Mouse (Mus musculus): ENCODE results near the gene Bcl2l13. TPM values are rescaled to one million over a fixed set of nuclear protein-coding genes. Genes with fewer than 3 reads are reported as not detected.
"Not testable (repeated sequence)": the region's sequence is repeated elsewhere in the genome, so short reads cannot be mapped to it uniquely, and the experiment has no call there.

The Bcl2l13 gene
- polyA plus RNA-seq, 1 experiment from 2014 or later: 26.8 TPM

GRCm38 (mm10) chr6:120916972-120917881, 81.2 kb downstream of the Bcl2l13 start:
- H3K9me3 ChIP-seq; ATAC-seq (ENCODE audit: insufficient read depth, low FRiP score, low read depth); H3K9ac ChIP-seq; H3K36me3 ChIP-seq; H3K27ac ChIP-seq; H3K27me3 ChIP-seq (replicated peaks): not testable (repeated sequence)
- Histone ChIP-seq H3K4me1 (0 out of 2 replicates have a peak, but pooled peaks cover 11% of the 10 kb centered on the region), H3K4me3 (replicated peaks) (peak overlapping the region; percentile 58), H3K4me2 (peak overlapping the region; percentile 96)
- 19% methylated on average over 11 of the region's 14 CpGs for WGBS

GRCm38 (mm10) chr6:120917975-120918374, 82.0 kb downstream of the Bcl2l13 start:
- no peak overlapping the region for H3K27ac ChIP-seq
- no peaks in the 10 kb centered on the region for H3K9me3 ChIP-seq
- H3K9ac ChIP-seq: no peak overlapping the region
- H3K27me3 ChIP-seq (replicated peaks): no peaks in the 10 kb centered on the region
- WGBS: 50% methylated on average over 3 of the region's 3 CpGs
- H3K36me3 ChIP-seq: no peaks in the 10 kb centered on the region
- H3K4me3 ChIP-seq (replicated peaks): no peak overlapping the region
- no peak overlapping the region for H3K4me2 ChIP-seq
- no peak for ATAC-seq (ENCODE audit: insufficient read depth, low FRiP score, low read depth)
- H3K4me1 ChIP-seq: 0 out of 2 replicates have a peak, but pooled peaks cover 11% of the 10 kb centered on the region

GRCm38 (mm10) chr6:120924791-120925321, 88.8 kb downstream of the Bcl2l13 start:
- whole genome bisulfite sequencing: 70% methylated on average over 2 of the region's 2 CpGs

GRCm38 (mm10) chr6:120926880-120927279, 90.9 kb downstream of the Bcl2l13 start:
- no peak overlapping the region for H3K27ac ChIP-seq
- WGBS: 42% methylated on average over 2 of the region's 2 CpGs
- no peaks in the 10 kb centered on the region for H3K36me3 ChIP-seq
- no peak overlapping the region for H3K4me2 ChIP-seq
- H3K9me3 ChIP-seq: no peaks in the 10 kb centered on the region
- H3K9ac ChIP-seq: no peak overlapping the region
- ATAC-seq (ENCODE audit: insufficient read depth, low FRiP score, low read depth): no peak
- no peak overlapping the region for H3K4me3 ChIP-seq (replicated peaks)
- H3K27me3 ChIP-seq (replicated peaks): no peaks in the 10 kb centered on the region
- no peaks in the 10 kb centered on the region for H3K4me1 ChIP-seq

More at GRCm38 (mm10) chr6:120924791-120925321, 88.8 kb downstream of the Bcl2l13 start:
- not testable (repeated sequence) for H3K4me1 ChIP-seq; H3K9ac ChIP-seq; H3K27me3 ChIP-seq (replicated peaks); H3K36me3 ChIP-seq; H3K27ac ChIP-seq; ATAC-seq (ENCODE audit: insufficient read depth, low FRiP score, low read depth); H3K9me3 ChIP-seq; H3K4me3 ChIP-seq (replicated peaks); H3K4me2 ChIP-seq

- no peak overlapping the region for H3K4me3 ChIP-seq (replicated peaks)
- 71% methylated on average over 3 of the region's 3 CpGs for WGBS
- no peak overlapping the region for H3K4me2 ChIP-seq
- no peak for ATAC-seq (ENCODE audit: insufficient read depth, low FRiP score, low read depth)
- no peak overlapping the region for H3K9ac ChIP-seq
- H3K9me3 ChIP-seq: no peaks in the 10 kb centered on the region
- H3K27me3 ChIP-seq (replicated peaks): no peaks in the 10 kb centered on the region
- no peak overlapping the region for H3K27ac ChIP-seq
- H3K36me3 ChIP-seq: no peaks in the 10 kb centered on the region
- H3K4me1 ChIP-seq: no peaks in the 10 kb centered on the region
Observed at GRCm38 (mm10) chr6:120927765-120928164, 91.8 kb downstream of the Bcl2l13 start.

GRCm38 (mm10) chr6:120929421-120929820, 93.4 kb downstream of the Bcl2l13 start:
- H3K4me2 ChIP-seq: no peak overlapping the region
- ATAC-seq (ENCODE audit: insufficient read depth, low FRiP score, low read depth): no peak
- no peak overlapping the region for H3K9ac ChIP-seq
- H3K9me3 ChIP-seq: no peaks in the 10 kb centered on the region
- H3K4me1 ChIP-seq: no peaks in the 10 kb centered on the region
- no peaks in the 10 kb centered on the region for H3K27me3 ChIP-seq (replicated peaks)
- 0 out of 2 replicates have a peak, but pooled peaks cover 6% of the 10 kb centered on the region for H3K36me3 ChIP-seq
- 38% methylated on average over 1 of the region's 1 CpGs for WGBS
- no peak overlapping the region for H3K27ac ChIP-seq
- no peak overlapping the region for H3K4me3 ChIP-seq (replicated peaks)

- Histone ChIP-seq H3K9ac (no peak overlapping the region), H3K27me3 (replicated peaks) (no peaks in the 10 kb centered on the region), H3K4me3 (replicated peaks) (no peak overlapping the region), H3K4me1 (no peaks in the 10 kb centered on the region), H3K27ac (no peak overlapping the region), H3K9me3 (no peaks in the 10 kb centered on the region), H3K36me3 (0 out of 2 replicates have a peak, but pooled peaks cover 6% of the 10 kb centered on the region), H3K4me2 (no peak overlapping the region)
- no peak for ATAC-seq (ENCODE audit: insufficient read depth, low FRiP score, low read depth)
- 70% methylated on average over 6 of the region's 6 CpGs for WGBS
Observed at GRCm38 (mm10) chr6:120930450-120931306, 94.7 kb downstream of the Bcl2l13 start.

- Histone ChIP-seq H3K27ac (no peak overlapping the region), H3K4me3 (replicated peaks) (no peak overlapping the region), H3K27me3 (replicated peaks) (no peaks in the 10 kb centered on the region), H3K4me1 (no peaks in the 10 kb centered on the region), H3K9ac (no peak overlapping the region), H3K9me3 (no peaks in the 10 kb centered on the region), H3K36me3 (0 out of 2 replicates have a peak, but pooled peaks cover 6% of the 10 kb centered on the region), H3K4me2 (no peak overlapping the region)
- WGBS: 90% methylated on average over 12 of the region's 12 CpGs
- no peak for ATAC-seq (ENCODE audit: insufficient read depth, low FRiP score, low read depth)
Observed at GRCm38 (mm10) chr6:120932597-120932996, 96.6 kb downstream of the Bcl2l13 start.

- Histone ChIP-seq H3K4me1 (no peaks in the 10 kb centered on the region), H3K36me3 (0 out of 2 replicates have a peak, but pooled peaks cover 6% of the 10 kb centered on the region), H3K27ac (no peak overlapping the region), H3K4me2 (no peak overlapping the region), H3K4me3 (replicated peaks) (no peak overlapping the region), H3K9me3 (no peaks in the 10 kb centered on the region), H3K27me3 (replicated peaks) (no peaks in the 10 kb centered on the region), H3K9ac (no peak overlapping the region)
- ATAC-seq (ENCODE audit: insufficient read depth, low FRiP score, low read depth): no peak
- WGBS: 85% methylated on average over 7 of the region's 7 CpGs
Observed at GRCm38 (mm10) chr6:120933670-120934069, 97.7 kb downstream of the Bcl2l13 start.

GRCm38 (mm10) chr6:120934176-120934575, 98.2 kb downstream of the Bcl2l13 start:
- ATAC-seq (ENCODE audit: insufficient read depth, low FRiP score, low read depth): no peak
- H3K4me3 ChIP-seq (replicated peaks): no peak overlapping the region
- H3K4me2 ChIP-seq: no peak overlapping the region
- H3K36me3 ChIP-seq: 0 out of 2 replicates have a peak, but pooled peaks cover 6% of the 10 kb centered on the region
- no peaks in the 10 kb centered on the region for H3K9me3 ChIP-seq
- H3K27ac ChIP-seq: no peak overlapping the region
- H3K27me3 ChIP-seq (replicated peaks): no peaks in the 10 kb centered on the region
- 66% methylated on average over 4 of the region's 4 CpGs for WGBS
- H3K4me1 ChIP-seq: no peaks in the 10 kb centered on the region
- H3K9ac ChIP-seq: no peak overlapping the region

GRCm38 (mm10) chr6:120937104-120937617, 101.1 kb downstream of the Bcl2l13 start:
- WGBS: 81% methylated on average over 16 of the region's 16 CpGs
- H3K4me1 ChIP-seq: no peaks in the 10 kb centered on the region
- no peak overlapping the region for H3K4me3 ChIP-seq (replicated peaks)
- H3K27me3 ChIP-seq (replicated peaks): no peaks in the 10 kb centered on the region
- H3K9ac ChIP-seq: no peak overlapping the region
- no peak for ATAC-seq (ENCODE audit: insufficient read depth, low FRiP score, low read depth)
- no peak overlapping the region for H3K27ac ChIP-seq
- no peaks in the 10 kb centered on the region for H3K9me3 ChIP-seq
- H3K36me3 ChIP-seq: 0 out of 2 replicates have a peak, but pooled peaks cover 6% of the 10 kb centered on the region
- no peak overlapping the region for H3K4me2 ChIP-seq
